Mouse (Mus musculus): ENCODE measurements around the gene Sirt7. TPM values are rescaled to one million over a fixed set of nuclear protein-coding genes. Genes with fewer than 3 reads are reported as not detected.

Sirt7 gene
- total and polyA plus RNA-seq, 3 experiments, result 72.3 to 78.2 TPM; not detected in 1

DNA sequence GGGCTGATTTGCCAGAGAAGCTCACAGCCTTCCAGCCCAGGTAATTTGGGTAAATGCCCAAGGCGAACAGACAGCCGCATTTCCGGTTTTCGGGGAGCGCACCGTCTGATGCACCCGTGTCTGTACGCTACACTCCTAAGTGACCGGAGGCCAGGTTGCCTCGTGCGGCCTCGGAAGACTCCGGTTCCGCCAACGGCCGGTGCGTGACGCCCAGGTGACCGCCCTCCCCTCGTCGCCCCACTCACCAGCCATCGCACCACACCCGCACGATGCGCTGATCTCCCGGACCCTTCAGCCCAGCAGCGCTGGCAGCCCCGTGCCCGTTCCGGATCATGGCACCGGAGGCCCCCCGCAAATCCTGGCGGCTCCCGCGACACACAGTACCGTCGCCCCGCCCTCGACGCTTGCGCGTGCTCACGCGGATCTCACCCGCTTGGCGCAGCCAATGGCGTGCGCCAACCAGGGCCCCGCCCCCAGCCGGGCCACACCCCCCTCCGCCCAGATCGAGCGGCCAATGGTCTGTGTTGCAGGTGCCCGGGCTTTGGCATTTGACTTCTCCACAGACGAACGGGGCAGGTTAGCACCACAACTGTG, 7.4 kb downstream of the Sirt7 start, which contains the start of gene Pcyt2 (continued):
- no peak for TF ChIP-seq MYB (IDR thresholded peaks at IDR 0.05; ENCODE audit: low read depth, low read length)
- TF ChIP-seq CHD2 (IDR thresholded peaks at IDR 0.05; ENCODE audit: low read length), result 0 out of 2 replicates have a peak, but pooled peaks have one; percentile 20
- TF ChIP-seq JUND (IDR thresholded peaks at IDR 0.05; ENCODE audit: low read depth, low read length), result no peak
- TF ChIP-seq TBP (IDR thresholded peaks at IDR 0.05; ENCODE audit: low read depth, low read length), result no peak
- no peak for TF ChIP-seq GABPA (IDR thresholded peaks at IDR 0.05; ENCODE audit: low read depth, low read length)
- no peak for TF ChIP-seq UBTF (IDR thresholded peaks at IDR 0.05; ENCODE audit: borderline replicate concordance, insufficient read depth, low read depth, low read length)
- TF ChIP-seq TAL1 (IDR thresholded peaks at IDR 0.05; ENCODE audit: low read length), result no peak
- no peak for TF ChIP-seq RCOR1 (IDR thresholded peaks at IDR 0.05; ENCODE audit: low read depth, low read length)
- no peak for TF ChIP-seq BHLHE40 (IDR thresholded peaks at IDR 0.05; ENCODE audit: borderline replicate concordance, low read depth, low read length)
- 0 out of 2 replicates have a peak, but pooled peaks have one; percentile 11 for TF ChIP-seq ETS1 (IDR thresholded peaks at IDR 0.05; ENCODE audit: low read depth, low read length)
- TF ChIP-seq ZMIZ1 (IDR thresholded peaks at IDR 0.05; ENCODE audit: low read depth, low read length), result peak; percentile 92
- no peak for TF ChIP-seq MEF2A (IDR thresholded peaks at IDR 0.05; ENCODE audit: extremely low read depth, insufficient replicate concordance, low read depth, low read length, poor library complexity, severe bottlenecking)
- TF ChIP-seq NELFE (IDR thresholded peaks at IDR 0.05; ENCODE audit: low read depth, low read length), result peak; percentile 91
- TF ChIP-seq MAX (IDR thresholded peaks at IDR 0.05; ENCODE audit: low read length), result peak; percentile 87

DNA sequence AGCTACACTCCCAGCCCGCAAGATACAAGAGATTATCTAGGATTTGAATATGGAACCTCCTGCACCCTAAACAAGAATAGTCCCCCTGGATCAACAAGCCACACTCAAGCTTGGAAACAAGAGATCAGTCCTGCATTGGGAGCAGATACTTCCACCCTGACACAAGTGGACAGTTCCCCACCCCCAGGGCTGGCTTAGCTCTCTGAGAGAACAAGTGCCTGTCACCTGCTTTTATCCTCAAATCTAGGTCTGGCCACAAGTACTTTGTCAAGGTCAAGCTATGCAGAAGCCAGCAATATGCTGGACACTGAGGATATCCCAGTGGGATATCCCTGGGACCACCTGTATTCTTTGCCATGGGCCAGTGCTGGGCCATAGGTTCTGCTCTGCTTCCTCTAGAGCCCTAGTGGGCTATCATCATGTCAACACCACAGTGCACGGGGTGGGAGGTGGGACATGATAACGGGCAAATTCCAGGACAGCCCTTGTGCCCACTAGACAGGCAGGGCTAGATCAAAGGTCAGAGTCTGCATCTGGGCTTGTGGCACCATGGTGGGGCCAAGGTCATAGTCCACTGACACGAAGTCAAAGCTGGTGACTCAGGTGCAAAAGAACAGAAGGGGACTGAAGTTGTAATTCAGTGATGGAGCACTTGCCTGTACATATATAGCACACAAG, 8.3 kb downstream of the Sirt7 start:
- Histone ChIP-seq H3K9ac (ENCODE audit: control insufficient read depth, low read depth, low read length, poor library complexity, severe bottlenecking) (peak overlapping the region; percentile 90), H3K9me3 (replicated peaks; ENCODE audit: insufficient read depth, low read length) (no peaks in the 10 kb centered on the region), H3K36me3 (ENCODE audit: control insufficient read depth in 1 of 2, insufficient read depth in 2 of 2, low read length in 2 of 2) (peaks cover 4 to 8% of the 10 kb centered on the region in 2 experiments), H3K27me3 (ENCODE audit: control insufficient read depth in 1 of 2, insufficient read depth in 2 of 2, low read length in 2 of 2) (no peaks in the 10 kb centered on the region), H3K79me2 (ENCODE audit: control insufficient read depth, insufficient read depth, low read length, poor library complexity) (peaks cover 23% of the 10 kb centered on the region), H3K4me3 (ENCODE audit: control insufficient read depth in 1 of 2, insufficient read depth in 1 of 2, low read depth in 2 of 2, low read length in 2 of 2) (peak overlapping the region; percentile 88 to 93), H3K27ac (ENCODE audit: control insufficient read depth, low read depth, low read length) (peak overlapping the region; percentile 57), H3K4me1 (ENCODE audit: control insufficient read depth in 1 of 2, insufficient read depth in 2 of 2, low read length in 2 of 2) (peaks cover 0 to 10% of the 10 kb centered on the region in 2 experiments; a peak in 3 of 4 replicates)
- TF ChIP-seq CHD1 (IDR thresholded peaks at IDR 0.05; ENCODE audit: low read depth, low read length), result 0 out of 2 replicates have a peak, but pooled peaks have one; percentile 19
- no peak for TF ChIP-seq MAX (IDR thresholded peaks at IDR 0.05; ENCODE audit: low read length)
- peak; percentile 32 for DNase-seq (ENCODE audit: low read depth, low spot score)

All from MEL (cell line).